Mouse (Mus musculus) neural tube, embryonic 14.5 days (tissue): ENCODE data around the gene Pin1. TPM values are rescaled to one million over a fixed set of nuclear protein-coding genes. Genes with fewer than 3 reads are reported as not detected.

Source experiments
- ATAC-seq: fragments of 200-750 bp; cut with Nextera tagmentation; 2 replicates; pipeline ENCODE4 v1.8.0; 2017; ENCODE audit warnings: low read depth, mild to moderate bottlenecking, moderate TSS enrichment, moderate library complexity
- H3K27ac ChIP-seq: fragments of 300-500 bp; sonication (generic); 2 replicates; pipeline ENCODE4 v1.5.1; 2014; ENCODE audit warnings: low read depth, mild to moderate bottlenecking, control low read depth, low read length, moderate library complexity, mixed read lengths
- H3K27me3 ChIP-seq: fragments of 300-500 bp; sonication (generic); 2 replicates; pipeline ENCODE4 v1.6.1; 2014; ENCODE audit warnings: low read length; ENCODE audit not compliant: control insufficient read depth, insufficient read depth
- H3K36me3 ChIP-seq: fragments of 300-500 bp; sonication (generic); 2 replicates; pipeline ENCODE4 v1.6.1; 2014; ENCODE audit warnings: low read length, mixed read lengths; ENCODE audit not compliant: control insufficient read depth, insufficient read depth
- H3K4me1 ChIP-seq: fragments of 300-500 bp; sonication (generic); 2 replicates; pipeline ENCODE4 v1.6.1; 2014; ENCODE audit warnings: low read length; ENCODE audit not compliant: control insufficient read depth, insufficient read depth
- H3K4me2 ChIP-seq: fragments of 300-500 bp; sonication (generic); 2 replicates; pipeline ENCODE4 v1.6.1; 2014; ENCODE audit warnings: mild to moderate bottlenecking, low read depth, low read length, control low read depth
- H3K4me3 ChIP-seq: fragments of 300-500 bp; sonication (generic); 2 replicates; pipeline ENCODE4 v1.5.1; 2014; ENCODE audit warnings: low read depth, low read length, control low read depth, mixed read lengths
- H3K9ac ChIP-seq: fragments of 300-500 bp; sonication (generic); replicated peaks from 2 replicates; pipeline ENCODE4 v1.6.1; 2014; ENCODE audit warnings: low read depth, mild to moderate bottlenecking, control low read depth, low read length, mixed read lengths
- H3K9me3 ChIP-seq: fragments of 300-500 bp; sonication (generic); 2 replicates; pipeline ENCODE4 v1.6.1; 2016; ENCODE audit warnings: low read length; ENCODE audit not compliant: control insufficient read depth
- WGBS: fragments of 180-500 bp; shearing (Covaris S2); extraction: QIAGEN DNeasy Blood & Tissue Kit; methylation state at CpG from one replicate; pipeline ENCODE4 v1.1.7; 2014; 5-methylcytosine and 5-hydroxymethylcytosine counted together
- polyA plus RNA-seq: library from polyadenylated mRNA; unstranded; fragments of >200 nt; fragmentation: Nextera tagmentation; extraction: Ambion mirVana; gene quantifications from 2 replicates; pipeline ENCODE4 v1.2.1, GENCODE M21; 2014

Gene Pin1
- polyA plus RNA-seq, 1 experiment from 2014 or later, result 68.8 TPM

- Histone ChIP-seq H3K9ac (peak within 1 kb of the TSS; percentile 80), H3K4me3 (peak within 1 kb of the TSS; percentile 69), H3K4me2 (peak within 1 kb of the TSS; percentile 68), H3K27me3 (no peaks in the 10 kb centered on the region), H3K4me1 (peaks cover 23% of the 10 kb centered on the region), H3K36me3 (peaks cover 12% of the 10 kb centered on the region; the same call in 1 of the 2 replicates), H3K9me3 (no peaks in the 10 kb centered on the region), H3K27ac (peak within 1 kb of the TSS; percentile 76)
- ATAC-seq, result peak; percentile 22; the same call in 1 of the 2 replicates
- under 1% methylated on average over 43 of the region's 43 CpGs for WGBS
Observed at GRCm38 (mm10) chr9:20644360-20645081, 7.4 kb upstream of the Pin1 start, which contains the start of gene Fbxl12. Fbxl12 (minus strand) TSS chr9:20644767.

GRCm38 (mm10) chr9:20645121-20645520 is 6.8 kb upstream of the Pin1 start:
- peaks cover 23% of the 10 kb centered on the region for H3K4me1 ChIP-seq
- no peak for ATAC-seq
- peak overlapping the region; percentile 69 for H3K4me3 ChIP-seq
- peak overlapping the region; percentile 80 for H3K9ac ChIP-seq
- peaks cover 12% of the 10 kb centered on the region; the same call in 1 of the 2 replicates for H3K36me3 ChIP-seq
- H3K9me3 ChIP-seq, result no peaks in the 10 kb centered on the region
- H3K27ac ChIP-seq, result peak overlapping the region; percentile 76
- 5% methylated on average over 17 of the region's 17 CpGs for WGBS
- no peaks in the 10 kb centered on the region for H3K27me3 ChIP-seq
- peak overlapping the region; percentile 68 for H3K4me2 ChIP-seq

- peak overlapping the region; percentile 28; the same call in 1 of the 2 replicates for H3K27ac ChIP-seq
- 1% methylated on average over 21 of the region's 25 CpGs for WGBS
- peak; percentile 32 for ATAC-seq
- H3K4me3 ChIP-seq, result peak overlapping the region; percentile 88
- H3K4me2 ChIP-seq, result peak overlapping the region; percentile 71
- no peaks in the 10 kb centered on the region for H3K27me3 ChIP-seq
- peaks cover 29% of the 10 kb centered on the region; the same call in 1 of the 2 replicates for H3K36me3 ChIP-seq
- no peaks in the 10 kb centered on the region for H3K9me3 ChIP-seq
- H3K4me1 ChIP-seq, result peaks cover 17% of the 10 kb centered on the region
- peak overlapping the region; percentile 78 for H3K9ac ChIP-seq
Observed at GRCm38 (mm10) chr9:20652260-20652658, 364 bp downstream of the Pin1 start.

- Histone ChIP-seq H3K4me1 (peaks cover 17% of the 10 kb centered on the region), H3K36me3 (peaks cover 24% of the 10 kb centered on the region; the same call in 1 of the 2 replicates), H3K4me2 (no peak overlapping the region)
Observed at GRCm38 (mm10) chr9:20653859-20654258, 2.0 kb downstream of the Pin1 start.

GRCm38 (mm10) chr9:20657546-20657945 is 5.7 kb downstream of the Pin1 start:
- Histone ChIP-seq H3K4me3 (no peak overlapping the region), H3K4me1 (peaks cover 17% of the 10 kb centered on the region), H3K36me3 (peaks cover 27% of the 10 kb centered on the region; the same call in 1 of the 2 replicates), H3K9me3 (no peaks in the 10 kb centered on the region), H3K27me3 (no peaks in the 10 kb centered on the region), H3K9ac (no peak overlapping the region), H3K27ac (no peak overlapping the region), H3K4me2 (no peak overlapping the region)
- ATAC-seq, result no peak
- WGBS, result 83% methylated on average over 3 of the region's 3 CpGs

More at GRCm38 (mm10) chr9:20653859-20654258, 2.0 kb downstream of the Pin1 start:
- Histone ChIP-seq H3K9ac (no peak overlapping the region), H3K9me3 (no peaks in the 10 kb centered on the region), H3K27ac (no peak overlapping the region), H3K4me3 (no peak overlapping the region), H3K27me3 (no peaks in the 10 kb centered on the region)
- ATAC-seq, result no peak
- 90% methylated on average over 3 of the region's 3 CpGs for WGBS

- Histone ChIP-seq H3K4me1 (peaks cover 40% of the 10 kb centered on the region), H3K4me3 (no peak overlapping the region), H3K9ac (0 out of 2 replicates have a peak overlapping the region, but pooled peaks have one; percentile 21), H3K9me3 (no peaks in the 10 kb centered on the region), H3K4me2 (no peak overlapping the region), H3K36me3 (peaks cover 11% of the 10 kb centered on the region; the same call in 1 of the 2 replicates), H3K27me3 (no peaks in the 10 kb centered on the region), H3K27ac (peak overlapping the region; percentile 87)
- ATAC-seq, result peak; percentile 19; the same call in 1 of the 2 replicates
- WGBS, result 47% methylated on average over 3 of the region's 3 CpGs
Observed at GRCm38 (mm10) chr9:20662325-20662724, 10.4 kb downstream of the Pin1 start.

- Histone ChIP-seq H3K9ac (0 out of 2 replicates have a peak overlapping the region, but pooled peaks have one; percentile 21), H3K27me3 (no peaks in the 10 kb centered on the region), H3K27ac (peak overlapping the region; percentile 87), H3K36me3 (0 out of 2 replicates have a peak, but pooled peaks cover 8% of the 10 kb centered on the region), H3K4me1 (peaks cover 40% of the 10 kb centered on the region), H3K4me3 (no peak overlapping the region), H3K9me3 (no peaks in the 10 kb centered on the region), H3K4me2 (no peak overlapping the region)
- ATAC-seq, result peak; percentile 32
- 16% methylated on average over 8 of the region's 8 CpGs for WGBS
Observed at GRCm38 (mm10) chr9:20662874-20663273, 11.0 kb downstream of the Pin1 start.

- no peak overlapping the region for H3K4me3 ChIP-seq
- H3K4me2 ChIP-seq, result no peak overlapping the region
- H3K27me3 ChIP-seq, result no peaks in the 10 kb centered on the region
- H3K36me3 ChIP-seq, result 0 out of 2 replicates have a peak, but pooled peaks cover 8% of the 10 kb centered on the region
- ATAC-seq, result peak; percentile 58
- 39% methylated on average over 2 of the region's 2 CpGs for WGBS
- H3K27ac ChIP-seq, result peak overlapping the region; percentile 87
- peaks cover 40% of the 10 kb centered on the region for H3K4me1 ChIP-seq
- H3K9ac ChIP-seq, result no peak overlapping the region
- no peaks in the 10 kb centered on the region for H3K9me3 ChIP-seq
Observed at GRCm38 (mm10) chr9:20663956-20664355, 12.1 kb downstream of the Pin1 start.

- ATAC-seq, result peak; percentile 31; the same call in 1 of the 2 replicates
Observed at GRCm38 (mm10) chr9:20664366-20664765, 12.5 kb downstream of the Pin1 start.

More at GRCm38 (mm10) chr9:20664366-20664765, 12.5 kb downstream of the Pin1 start:
- WGBS, result 22% methylated on average over 2 of the region's 2 CpGs
- Histone ChIP-seq H3K4me1 (peaks cover 40% of the 10 kb centered on the region), H3K4me2 (no peak overlapping the region), H3K9ac (no peak overlapping the region), H3K27me3 (no peaks in the 10 kb centered on the region), H3K36me3 (0 out of 2 replicates have a peak, but pooled peaks cover 8% of the 10 kb centered on the region), H3K27ac (peak overlapping the region; percentile 87), H3K9me3 (no peaks in the 10 kb centered on the region), H3K4me3 (no peak overlapping the region)
